Mouse (Mus musculus) kidney, adult 9 months (tissue): ENCODE results near the gene Glod4.

Experiments used
- DNase-seq: peaks from one replicate; pipeline ENCODE4 v3.0.0; 2022

Gene Glod4

DNA sequence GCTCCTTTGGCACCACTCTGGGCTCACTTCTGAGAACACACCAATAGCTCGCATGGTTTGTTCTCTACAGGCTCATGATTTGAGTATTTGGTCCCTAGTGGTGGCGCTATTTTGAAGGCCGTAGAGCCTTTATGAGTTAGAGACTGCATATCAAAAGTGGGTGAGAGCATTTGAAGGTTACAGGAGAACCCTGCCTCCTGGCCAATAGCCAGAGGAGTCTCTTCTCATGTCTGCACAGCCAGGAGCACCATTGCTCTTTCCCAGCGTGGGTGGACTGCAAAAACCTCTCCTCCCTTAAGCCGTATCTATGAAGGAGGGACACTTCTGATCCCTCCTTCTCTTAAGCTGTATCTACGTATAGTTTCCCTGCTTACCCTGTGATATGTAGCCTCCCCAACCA lies 166.2 kb downstream of the Glod4 start:
- no peak for DNase-seq

- DNase-seq = no peak
Measured at GRCm38 (mm10) chr11:76074296-76075093, 169.0 kb downstream of the Glod4 start.
